Mouse (Mus musculus): ENCODE measurements at regions not wholly inside any gene's neighbourhood (a gene's known extent, or its start where the extent isn't known, plus 50 kb on each side); places are given as distances from the start of the nearest gene placed in this dataset.

- intact Hi-C loops (cut with DNase I): loop anchor here (1.0 to 10.0 kb wide), 8 partner anchors 34 to 328 kb away; partner anchors contain the start of gene Fam43a
- peak; percentile 75 to 81 for DNase-seq
- H3K4me3 ChIP-seq: peak overlapping the region; percentile 17; the same call in 1 of the 2 replicates
- no peaks in the 10 kb centered on the region for H3K79me2 ChIP-seq (replicated peaks; ENCODE audit: control insufficient read depth, insufficient read depth, low read length)
- TF ChIP-seq CTCF (IDR thresholded peaks at IDR 0.05) (no peak), EP300 (IDR thresholded peaks at IDR 0.05; ENCODE audit: insufficient read depth, low read depth, low read length) (peak; percentile 98), POLR2A (IDR thresholded peaks at IDR 0.05; ENCODE audit: insufficient read depth, low read depth, low read length) (peak; percentile 87)
- no peaks in the 10 kb centered on the region for H3K27me3 ChIP-seq (ENCODE audit: control insufficient read depth, insufficient read depth, low read length)
- H3K9ac ChIP-seq (ENCODE audit: low read depth, low read length): peak overlapping the region; percentile 42
- H3K4me1 ChIP-seq (ENCODE audit: control insufficient read depth, insufficient read depth, low read length): peaks cover 32% of the 10 kb centered on the region
- 0 out of 2 replicates have a peak, but pooled peaks cover 3% of the 10 kb centered on the region for H3K36me3 ChIP-seq (ENCODE audit: control insufficient read depth, insufficient read depth, low read length)
- WGBS: 14% methylated on average over 17 of the region's 17 CpGs
- H3K27ac ChIP-seq: peak overlapping the region; percentile 99
These were observed 137.3 kb downstream of the Fam43a start for GRCm38 (mm10) chr16:30736662-30737326.

GRCm38 (mm10) chr16:30737524-30737923 is 138.0 kb downstream of the Fam43a start:
- 54% methylated on average over 8 of the region's 8 CpGs for WGBS
- H3K27ac ChIP-seq: peak overlapping the region; percentile 99
- H3K4me3 ChIP-seq: no peak overlapping the region
- TF ChIP-seq POLR2A (IDR thresholded peaks at IDR 0.05; ENCODE audit: insufficient read depth, low read depth, low read length): no peak
- no peak for TF ChIP-seq EP300 (IDR thresholded peaks at IDR 0.05; ENCODE audit: insufficient read depth, low read depth, low read length)
- TF ChIP-seq CTCF (IDR thresholded peaks at IDR 0.05): no peak; the same call in 1 of the 2 replicates
- peaks cover 32% of the 10 kb centered on the region for H3K4me1 ChIP-seq (ENCODE audit: control insufficient read depth, insufficient read depth, low read length)
- no peaks in the 10 kb centered on the region for H3K27me3 ChIP-seq (ENCODE audit: control insufficient read depth, insufficient read depth, low read length)
- H3K79me2 ChIP-seq (replicated peaks; ENCODE audit: control insufficient read depth, insufficient read depth, low read length): no peaks in the 10 kb centered on the region
- DNase-seq: no peak
- intact Hi-C loops (cut with DNase I): loop anchor here (1.0 to 10.0 kb wide), 7 partner anchors 33 to 327 kb away; no protein-coding TSS in a partner anchor
- H3K9ac ChIP-seq (ENCODE audit: low read depth, low read length): peak overlapping the region; percentile 4; the same call in 1 of the 2 replicates
- 0 out of 2 replicates have a peak, but pooled peaks cover 3% of the 10 kb centered on the region for H3K36me3 ChIP-seq (ENCODE audit: control insufficient read depth, insufficient read depth, low read length)

DNA sequence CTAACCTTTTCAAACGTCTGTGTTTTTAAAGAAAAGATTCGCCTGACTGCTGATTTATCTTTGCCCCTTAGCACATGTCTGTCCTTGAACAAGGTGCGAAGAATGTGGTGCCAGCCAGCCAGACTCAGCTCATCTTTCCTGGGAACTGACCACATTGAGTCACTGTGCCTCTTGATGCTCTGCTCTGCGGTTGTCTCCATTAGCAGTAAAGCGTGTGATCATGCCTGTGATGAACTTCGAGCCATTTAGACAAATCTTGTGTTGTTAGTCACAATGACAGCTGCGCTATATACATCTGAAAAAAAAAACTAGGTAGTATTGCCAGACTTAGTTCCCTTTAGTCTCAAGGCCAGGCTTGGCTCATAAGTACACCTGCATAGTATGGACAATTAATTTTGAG is 140.1 kb downstream of the Fam43a start:
- no peaks in the 10 kb centered on the region for H3K27me3 ChIP-seq (ENCODE audit: control insufficient read depth, insufficient read depth, low read length)
- peaks cover 27% of the 10 kb centered on the region for H3K4me1 ChIP-seq (ENCODE audit: control insufficient read depth, insufficient read depth, low read length)
- H3K27ac ChIP-seq: no peak overlapping the region; the same call in 1 of the 2 replicates
- no peak for DNase-seq
- no peaks in the 10 kb centered on the region for H3K79me2 ChIP-seq (replicated peaks; ENCODE audit: control insufficient read depth, insufficient read depth, low read length)
- WGBS: 76% methylated on average over 7 of the region's 7 CpGs
- intact Hi-C loops (cut with DNase I): loop anchor here (5.0 to 10.0 kb wide), 3 partner anchors 133 to 325 kb away; no protein-coding TSS in a partner anchor
- TF ChIP-seq POLR2A (IDR thresholded peaks at IDR 0.05; ENCODE audit: insufficient read depth, low read depth, low read length) (no peak), EP300 (IDR thresholded peaks at IDR 0.05; ENCODE audit: insufficient read depth, low read depth, low read length) (no peak), CTCF (IDR thresholded peaks at IDR 0.05) (no peak)
- no peak overlapping the region for H3K4me3 ChIP-seq
- no peak overlapping the region for H3K9ac ChIP-seq (ENCODE audit: low read depth, low read length)
- H3K36me3 ChIP-seq (ENCODE audit: control insufficient read depth, insufficient read depth, low read length): 0 out of 2 replicates have a peak, but pooled peaks cover 3% of the 10 kb centered on the region

DNA sequence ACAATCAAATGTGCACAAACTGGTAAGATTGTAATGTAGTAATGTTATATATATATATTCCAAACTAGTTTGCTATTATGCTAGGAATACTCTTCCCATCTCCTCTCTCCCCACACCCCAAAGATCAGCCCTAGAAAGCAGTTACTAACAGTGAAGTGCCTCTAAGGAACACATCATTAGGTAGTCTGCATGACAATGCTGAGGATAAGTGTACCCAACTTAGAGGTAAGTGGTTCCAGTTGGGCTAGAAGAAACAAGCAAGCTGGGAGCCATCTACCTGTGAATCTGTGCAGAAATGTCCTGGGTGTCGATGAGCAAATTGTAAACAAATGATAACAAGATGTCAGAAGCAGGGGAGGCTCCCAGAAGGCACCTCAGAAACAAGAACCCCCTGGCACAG is 141.7 kb downstream of the Fam43a start:
- H3K4me1 ChIP-seq (ENCODE audit: control insufficient read depth, insufficient read depth, low read length): peaks cover 29% of the 10 kb centered on the region
- DNase-seq: no peak
- no peaks in the 10 kb centered on the region for H3K27me3 ChIP-seq (ENCODE audit: control insufficient read depth, insufficient read depth, low read length)
- H3K4me3 ChIP-seq: no peak overlapping the region
- 0 out of 2 replicates have a peak, but pooled peaks cover 3% of the 10 kb centered on the region for H3K36me3 ChIP-seq (ENCODE audit: control insufficient read depth, insufficient read depth, low read length)
- H3K79me2 ChIP-seq (replicated peaks; ENCODE audit: control insufficient read depth, insufficient read depth, low read length): no peaks in the 10 kb centered on the region
- intact Hi-C loops (cut with DNase I): no loop called here
- no peak overlapping the region for H3K9ac ChIP-seq (ENCODE audit: low read depth, low read length)
- no peak overlapping the region for H3K27ac ChIP-seq
- no peak for TF ChIP-seq CTCF (IDR thresholded peaks at IDR 0.05)
- TF ChIP-seq POLR2A (IDR thresholded peaks at IDR 0.05; ENCODE audit: insufficient read depth, low read depth, low read length): no peak
- TF ChIP-seq EP300 (IDR thresholded peaks at IDR 0.05; ENCODE audit: insufficient read depth, low read depth, low read length): no peak
- WGBS: 75% methylated on average over 1 of the region's 1 CpGs

DNA sequence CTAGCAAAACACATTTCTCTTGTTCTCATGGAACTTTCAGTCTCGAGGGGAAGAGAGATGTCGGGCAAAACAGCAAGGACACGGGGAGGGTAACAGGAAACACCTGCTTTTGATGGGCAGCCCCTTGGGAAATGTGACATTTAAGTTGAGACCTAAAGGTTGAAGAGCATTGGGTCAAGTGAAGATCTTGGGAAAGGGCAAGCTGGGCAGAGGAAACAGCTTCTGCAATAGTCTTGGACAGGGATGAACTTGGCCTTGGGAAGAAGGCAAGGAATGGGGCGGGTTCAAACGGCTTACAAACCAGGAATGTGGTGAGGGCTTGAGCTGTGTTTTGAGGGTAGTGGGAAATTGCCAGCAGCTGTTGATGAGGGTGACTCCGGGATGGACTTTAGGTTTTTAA is 143.0 kb downstream of the Fam43a start:
- H3K27ac ChIP-seq: no peak overlapping the region
- no peak overlapping the region for H3K9ac ChIP-seq (ENCODE audit: low read depth, low read length)
- TF ChIP-seq CTCF (IDR thresholded peaks at IDR 0.05) (no peak), POLR2A (IDR thresholded peaks at IDR 0.05; ENCODE audit: insufficient read depth, low read depth, low read length) (no peak), EP300 (IDR thresholded peaks at IDR 0.05; ENCODE audit: insufficient read depth, low read depth, low read length) (no peak)
- peaks cover 25% of the 10 kb centered on the region for H3K4me1 ChIP-seq (ENCODE audit: control insufficient read depth, insufficient read depth, low read length)
- H3K79me2 ChIP-seq (replicated peaks; ENCODE audit: control insufficient read depth, insufficient read depth, low read length): no peaks in the 10 kb centered on the region
- H3K27me3 ChIP-seq (ENCODE audit: control insufficient read depth, insufficient read depth, low read length): no peaks in the 10 kb centered on the region
- H3K36me3 ChIP-seq (ENCODE audit: control insufficient read depth, insufficient read depth, low read length): no peaks in the 10 kb centered on the region
- H3K4me3 ChIP-seq: no peak overlapping the region
- no peak for DNase-seq
- WGBS: 61% methylated on average over 6 of the region's 6 CpGs
- intact Hi-C loops (cut with DNase I): no loop called here

DNA sequence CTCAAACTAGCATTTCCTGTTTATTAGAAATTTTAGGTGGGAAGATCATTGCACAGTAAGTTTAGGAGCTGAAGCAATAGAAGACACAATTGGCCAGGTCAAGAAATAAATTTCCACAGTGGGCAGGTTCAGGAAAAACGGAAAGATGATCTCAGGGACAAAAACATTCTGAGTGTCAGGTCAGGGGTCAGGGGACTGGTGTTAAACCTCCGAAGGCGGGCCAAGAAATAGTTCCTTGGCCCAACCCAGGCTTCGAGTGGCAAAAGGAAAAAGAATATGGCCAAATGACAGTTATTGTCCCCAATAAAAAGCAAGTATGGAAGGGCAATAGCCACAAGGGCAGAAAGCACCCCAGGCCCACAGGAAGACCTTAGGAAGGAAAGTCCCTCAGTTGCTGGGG is 144.0 kb downstream of the Fam43a start:
- Histone ChIP-seq H3K36me3 (ENCODE audit: control insufficient read depth, insufficient read depth, low read length) (no peaks in the 10 kb centered on the region), H3K4me1 (ENCODE audit: control insufficient read depth, insufficient read depth, low read length) (peaks cover 18% of the 10 kb centered on the region)
- intact Hi-C loops (cut with DNase I): no loop called here

More for the DNA sequence above, 144.0 kb downstream of the Fam43a start:
- DNase-seq: no peak
- Histone ChIP-seq H3K27me3 (ENCODE audit: control insufficient read depth, insufficient read depth, low read length) (no peaks in the 10 kb centered on the region), H3K79me2 (replicated peaks; ENCODE audit: control insufficient read depth, insufficient read depth, low read length) (no peaks in the 10 kb centered on the region), H3K9ac (ENCODE audit: low read depth, low read length) (no peak overlapping the region), H3K27ac (no peak overlapping the region), H3K4me3 (no peak overlapping the region)
- 83% methylated on average over 4 of the region's 4 CpGs for WGBS
- TF ChIP-seq CTCF (IDR thresholded peaks at IDR 0.05) (no peak), POLR2A (IDR thresholded peaks at IDR 0.05; ENCODE audit: insufficient read depth, low read depth, low read length) (no peak), EP300 (IDR thresholded peaks at IDR 0.05; ENCODE audit: insufficient read depth, low read depth, low read length) (no peak)
